Mouse (Mus musculus) right cerebral cortex, postnatal 10 days (tissue): ENCODE results near the gene Tm6sf2.
"Not testable (repeated sequence)": the region's sequence is repeated elsewhere in the genome, so short reads cannot be mapped to it uniquely, and the experiment has no call there.

Source experiments
- DNase-seq, 2 experiments: peaks; one replicate each; pipeline ENCODE4 v3.0.0; 2021; ENCODE audit warnings: low spot score in 2 of 2

Gene Tm6sf2

DNA sequence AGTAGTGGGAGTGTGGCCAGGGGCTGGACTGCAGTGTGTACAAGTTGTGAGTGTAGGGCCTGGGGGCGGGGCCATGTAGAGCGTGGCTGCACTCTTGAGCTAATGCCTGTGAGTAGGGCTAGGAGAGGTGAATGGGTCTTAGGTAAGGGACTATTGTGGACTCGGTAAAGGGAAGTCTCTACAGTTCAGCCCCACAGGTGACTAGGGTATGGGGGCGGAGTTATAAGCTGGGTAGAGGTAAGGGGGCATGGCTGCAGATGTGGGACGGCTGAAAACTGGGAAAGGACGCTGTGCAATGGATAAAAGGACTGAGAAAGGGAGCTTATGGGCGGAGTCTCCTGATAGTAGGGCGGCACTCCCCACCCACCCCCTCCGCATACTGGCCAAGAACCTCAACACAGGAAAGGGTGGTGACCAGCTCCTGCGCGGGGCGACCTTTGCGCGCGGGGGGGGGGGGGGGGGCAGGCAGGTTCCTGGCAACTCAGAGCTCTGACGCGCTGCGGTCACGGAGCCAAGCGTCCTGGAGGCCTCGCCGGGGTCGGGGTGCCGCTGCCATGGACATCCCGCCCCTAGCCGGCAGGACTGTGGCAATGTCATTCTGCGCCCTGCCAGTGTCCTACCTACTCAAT, at the start of gene Tm6sf2:
TSS of gene Tm6sf2 (plus strand) at position 484 of the 629 bp plus-strand sequence.
- DNase-seq: peak; percentile 67 to 70

DNA sequence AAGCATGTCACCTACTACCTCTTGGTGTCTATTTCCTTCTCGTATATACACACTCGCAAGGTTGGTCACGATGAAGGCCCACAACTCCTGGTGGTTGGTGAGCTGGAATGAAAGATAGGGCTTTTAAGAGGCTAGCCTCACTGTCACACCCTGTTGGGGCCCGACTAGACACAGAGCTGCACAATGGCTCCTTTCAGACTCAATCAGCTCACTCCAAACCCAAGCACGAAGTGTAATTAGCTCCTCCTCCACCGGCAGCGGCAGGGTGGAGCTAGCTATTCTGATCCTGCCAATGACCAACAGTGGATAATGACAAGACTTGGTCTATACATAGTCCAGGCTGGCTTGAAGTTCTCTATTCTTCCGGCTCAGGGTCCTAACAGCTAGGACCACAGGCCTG, 49.1 kb upstream of the Tm6sf2 start:
- no peak for DNase-seq

DNA sequence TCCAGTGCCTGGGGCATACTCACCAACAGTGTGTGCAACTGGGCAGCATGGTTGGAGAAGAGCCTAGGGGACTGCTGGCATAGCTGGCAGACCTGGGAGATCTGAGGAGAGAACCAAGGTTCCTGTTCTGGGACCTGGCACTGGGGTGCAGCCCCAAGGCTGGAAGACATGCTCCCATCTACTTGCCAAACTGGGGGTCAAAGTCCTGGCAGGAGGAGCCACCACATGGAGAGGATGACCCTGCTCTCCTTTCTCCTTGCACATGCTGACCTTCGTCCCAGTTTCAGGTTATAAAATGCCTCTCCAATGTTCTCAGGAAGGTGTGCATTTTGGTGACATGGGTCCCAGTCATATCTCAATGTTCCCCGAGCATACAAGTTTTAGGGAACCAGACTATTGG, 46.6 kb upstream of the Tm6sf2 start:
- DNase-seq: no peak

DNA sequence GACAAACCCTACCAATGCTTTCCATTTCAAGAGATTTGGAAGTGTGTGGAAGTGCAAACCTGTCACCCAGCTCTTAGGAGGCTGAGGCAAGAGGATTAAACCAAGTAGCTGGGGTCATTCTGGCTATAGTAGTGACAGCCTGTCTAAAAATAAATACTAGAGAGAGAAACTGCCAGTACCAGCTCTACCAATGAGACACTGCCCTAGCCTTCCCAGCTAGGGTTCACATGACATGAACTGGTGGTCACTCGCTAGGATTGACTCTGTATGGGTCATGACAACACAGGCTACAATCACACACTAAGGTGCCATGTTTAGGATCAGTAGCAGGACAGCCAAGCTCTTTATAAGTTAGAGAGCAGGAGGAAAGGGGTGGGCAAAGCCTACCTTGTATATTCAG, 42.5 kb upstream of the Tm6sf2 start:
- DNase-seq: no peak

DNA sequence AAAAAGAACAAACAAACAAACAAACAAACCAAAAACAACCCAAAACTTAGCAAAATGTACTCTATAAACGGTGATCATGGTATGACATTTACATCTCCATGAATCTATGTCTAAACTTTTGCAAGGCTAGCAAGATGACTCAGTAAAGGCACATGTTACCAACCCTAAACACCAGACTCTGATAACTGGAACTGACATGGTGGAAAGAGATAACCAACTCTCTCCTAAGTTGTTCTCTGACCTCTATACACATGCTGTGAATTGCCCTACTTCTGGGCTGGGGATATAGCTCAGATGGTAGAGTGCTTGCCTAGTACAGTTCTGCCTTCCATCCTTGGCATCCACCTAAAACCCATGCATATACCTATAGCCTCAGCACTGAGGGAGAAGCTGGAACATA, 34.7 kb upstream of the Tm6sf2 start:
- DNase-seq: no peak

DNA sequence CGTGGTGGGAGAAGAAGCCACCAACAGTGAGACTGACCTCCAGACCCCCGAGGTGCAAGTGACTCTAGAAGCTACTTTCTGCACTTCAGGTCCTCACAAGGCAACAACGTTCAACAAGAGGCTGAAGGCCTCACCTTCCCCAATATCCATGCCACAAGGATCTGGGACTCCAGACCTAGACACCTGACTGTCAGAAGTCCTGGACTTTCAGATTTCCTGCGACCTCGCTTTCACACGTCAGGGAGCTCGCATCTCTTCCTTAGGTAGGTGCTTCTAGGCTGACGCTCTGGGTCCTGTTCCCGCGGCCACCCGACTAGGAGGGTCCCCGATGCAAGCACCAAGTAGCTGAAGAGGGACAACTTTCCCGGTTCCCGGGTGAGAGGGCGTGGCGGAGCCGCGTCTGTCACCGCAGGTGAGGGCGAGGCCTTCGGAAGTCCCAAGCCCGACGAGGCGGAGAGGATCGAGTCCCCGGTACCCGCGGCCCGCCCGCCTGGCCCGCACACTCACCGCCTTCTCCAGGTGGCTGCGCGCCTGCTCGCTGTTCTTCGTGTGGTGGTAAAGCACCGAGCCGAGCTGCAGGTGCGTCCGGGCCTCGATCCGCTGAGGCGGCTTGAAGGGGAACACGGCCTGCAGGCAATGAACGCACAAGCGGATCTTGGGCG, 30.7 kb upstream of the Tm6sf2 start:
- DNase-seq: peak in 1 of 2 experiments; percentile 50

DNA sequence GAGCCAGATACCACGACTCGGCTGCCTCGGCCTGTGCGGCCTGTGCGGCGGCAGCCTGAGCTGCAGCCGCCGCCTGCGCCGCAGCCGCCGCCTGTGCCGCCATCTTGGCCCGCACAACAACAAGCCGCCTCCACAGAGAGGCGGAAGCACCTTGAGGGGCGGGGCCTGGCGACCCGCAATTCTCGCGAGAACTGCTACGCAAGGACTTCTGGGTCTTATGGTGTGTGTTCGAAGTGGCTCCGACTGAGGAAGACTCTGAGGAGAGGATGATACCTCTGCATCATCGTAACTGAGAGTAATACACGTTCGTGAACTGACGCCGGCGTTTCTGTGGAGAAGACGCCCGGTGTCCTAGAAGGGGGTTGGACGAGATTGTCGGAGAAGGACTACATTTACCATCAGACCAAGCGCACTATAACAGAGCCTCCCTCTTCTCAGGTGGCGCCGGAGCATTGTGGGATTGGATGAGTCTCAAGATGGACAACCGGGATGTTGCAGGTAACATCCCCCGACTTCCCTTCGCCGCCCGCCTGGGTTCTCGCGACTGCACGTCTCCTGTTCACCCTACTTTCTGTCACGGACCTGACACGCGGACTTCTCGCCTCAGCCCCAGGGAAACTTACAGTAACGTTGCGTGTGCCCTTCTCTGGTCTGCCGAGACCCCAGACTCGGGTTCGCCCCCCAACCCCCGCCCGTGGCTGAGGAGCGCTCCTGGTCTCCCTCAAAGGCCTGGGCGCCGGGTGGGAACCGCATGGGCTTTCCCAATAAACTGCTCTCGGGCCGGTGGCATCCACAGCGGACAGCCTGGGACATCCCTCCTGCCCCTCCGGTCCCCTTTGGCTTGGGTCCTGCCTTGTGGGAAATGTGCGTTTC, 29.9 kb upstream of the Tm6sf2 start, which contains the start of the genes Mau2 and Sugp1:
TSS of gene Mau2 (minus strand) at position 152 of the 873 bp plus-strand sequence.
TSS of gene Sugp1 (plus strand) at position 231 of the 873 bp plus-strand sequence.
- DNase-seq: peak; percentile 96 to 97

DNA sequence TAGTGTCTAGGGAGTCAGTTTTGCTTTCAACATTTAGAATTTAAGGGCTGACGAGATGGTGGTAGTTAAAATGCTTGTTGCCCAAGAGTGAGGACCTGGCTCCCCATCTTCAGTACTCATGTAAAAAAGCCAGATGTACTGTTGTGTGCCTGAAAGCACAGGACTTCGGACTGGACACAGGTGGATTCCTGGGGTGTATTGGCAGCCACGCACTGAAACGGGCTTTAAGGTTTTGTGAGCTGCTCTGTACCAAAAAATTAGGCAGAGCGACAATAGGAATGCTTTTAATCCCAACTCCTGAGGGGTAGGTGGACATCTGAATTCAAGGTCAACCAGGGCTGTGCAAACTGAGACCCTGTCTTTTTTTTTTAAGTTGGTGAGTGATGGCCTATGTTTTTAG, 28.7 kb upstream of the Tm6sf2 start:
- no peak for DNase-seq

DNA sequence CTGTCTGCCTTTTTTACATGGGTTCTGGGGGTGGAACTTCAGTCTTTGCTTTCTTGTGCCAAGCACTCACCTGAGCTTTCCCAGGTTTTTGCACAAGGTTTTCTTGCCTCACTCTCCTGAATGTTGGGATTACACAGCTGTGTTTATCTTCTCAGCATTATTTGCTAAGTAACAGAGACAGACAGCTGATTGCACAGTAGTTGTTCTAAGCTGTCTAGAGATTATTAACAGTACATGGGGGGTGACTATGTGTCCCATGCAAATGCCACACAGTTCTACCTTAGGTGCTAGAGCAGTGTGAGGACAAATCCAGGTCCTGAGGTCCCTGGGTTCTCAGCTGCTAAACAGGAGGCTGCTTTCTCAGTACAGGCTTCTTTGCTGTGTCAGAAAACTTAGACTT, 23.1 kb upstream of the Tm6sf2 start:
- no peak for DNase-seq

DNA sequence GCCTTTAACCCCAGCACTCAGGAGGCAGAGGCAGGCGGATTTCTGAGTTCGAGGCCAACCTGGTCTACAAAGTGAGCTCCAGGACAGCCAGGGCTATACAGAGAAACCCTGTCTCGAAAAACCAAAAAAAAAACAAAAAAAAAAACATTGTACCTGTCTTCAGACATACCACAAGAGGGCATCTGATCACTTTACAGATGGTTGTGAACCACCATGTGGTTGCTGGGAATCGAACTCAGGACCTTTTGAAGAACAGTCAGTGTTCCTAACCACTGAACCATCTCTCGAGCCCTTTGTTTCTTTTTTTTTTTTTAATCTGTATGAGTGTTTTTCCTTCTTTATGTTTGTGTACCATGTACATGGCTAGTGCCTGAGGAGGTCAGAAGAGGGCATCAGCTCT, 22.3 kb upstream of the Tm6sf2 start:
- DNase-seq: not testable (repeated sequence)

DNA sequence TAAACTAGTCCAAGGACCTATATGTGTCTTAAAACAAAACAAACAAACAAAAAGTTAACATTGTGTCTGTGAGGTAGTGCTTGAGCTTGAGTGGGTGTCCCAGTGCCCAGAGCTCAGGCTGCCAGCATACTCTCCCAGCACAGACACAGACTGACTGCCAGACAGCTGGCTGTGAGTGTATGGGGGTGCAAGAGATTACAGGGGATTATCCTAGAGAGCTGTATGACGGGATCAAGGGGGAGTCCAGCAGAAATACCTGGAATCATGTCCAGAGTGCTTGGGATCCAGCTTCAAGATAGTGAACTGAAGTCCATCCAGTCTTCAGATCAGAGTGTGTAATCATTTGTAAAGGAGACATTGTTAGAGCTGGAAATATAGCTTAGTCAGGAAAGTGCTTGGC, 15.0 kb upstream of the Tm6sf2 start:
- DNase-seq: no peak

DNA sequence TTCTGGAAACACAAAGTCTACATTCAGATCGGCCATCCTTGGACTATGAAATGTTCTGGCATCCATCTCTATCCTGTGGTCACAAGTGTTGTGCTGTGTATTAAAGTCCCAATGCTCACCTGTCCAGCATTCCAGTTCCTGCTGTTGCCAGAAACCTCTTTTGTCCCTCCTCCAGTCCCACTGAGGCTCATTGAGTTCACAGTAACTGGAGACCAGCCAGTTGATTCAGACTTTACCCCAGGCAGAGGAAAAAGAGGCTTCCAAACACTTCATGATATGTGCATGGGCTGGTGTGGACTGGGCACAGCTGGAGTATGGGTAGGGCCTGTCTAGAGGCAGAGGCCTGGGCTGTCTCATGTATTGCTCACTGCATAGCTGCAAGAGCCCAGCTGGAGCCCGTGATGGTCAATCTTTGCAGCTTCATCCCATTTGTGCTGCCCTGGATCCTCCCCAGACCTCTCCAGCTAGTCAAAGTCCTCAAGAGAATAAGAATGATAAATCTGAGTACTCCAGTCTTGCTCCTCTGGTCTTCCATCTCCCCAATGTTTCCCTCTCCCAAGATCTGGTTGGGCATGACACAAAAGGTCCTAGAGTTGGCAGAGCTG, 786 bp upstream of the Tm6sf2 start:
- no peak for DNase-seq

DNA sequence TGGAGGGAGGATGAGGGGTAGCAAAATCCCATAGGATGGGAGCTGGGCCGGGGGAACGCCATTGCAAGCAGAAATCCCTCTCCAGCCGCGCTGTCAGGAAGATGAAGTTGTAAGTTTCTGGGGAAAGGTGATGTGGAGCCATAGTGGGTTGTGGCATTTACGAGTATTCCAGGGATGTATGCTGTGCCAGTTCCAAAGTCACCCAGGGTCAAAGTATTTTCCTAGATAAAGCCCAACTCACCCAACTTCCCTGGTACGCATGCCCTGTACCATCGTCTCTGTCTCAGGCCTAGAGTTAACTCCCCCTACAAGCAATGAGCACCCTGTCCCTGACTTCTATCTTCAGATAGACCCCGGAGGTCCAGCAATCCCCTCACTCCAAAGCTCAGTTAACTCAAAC, 396 bp downstream of the Tm6sf2 start:
- DNase-seq: no peak

DNA sequence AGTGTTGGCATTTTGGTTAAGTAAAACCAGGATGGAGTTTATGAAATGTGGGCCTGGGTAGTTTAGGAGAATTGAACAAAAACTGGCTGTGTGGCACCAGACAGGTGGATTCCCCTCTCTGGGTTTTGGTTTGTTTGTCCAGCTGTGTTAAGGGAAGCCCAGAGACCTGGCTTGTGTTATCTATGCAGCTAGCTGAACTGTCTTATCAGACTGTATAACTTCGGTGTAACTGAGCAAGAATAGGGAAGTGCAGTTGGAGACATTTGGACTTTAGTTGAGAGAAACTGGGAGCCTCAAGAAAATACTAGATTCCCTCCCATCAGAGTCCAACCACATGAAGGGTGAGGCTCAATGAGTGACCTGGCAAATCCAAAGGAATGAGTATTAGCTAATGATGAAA, 958 bp downstream of the Tm6sf2 start:
- no peak for DNase-seq

DNA sequence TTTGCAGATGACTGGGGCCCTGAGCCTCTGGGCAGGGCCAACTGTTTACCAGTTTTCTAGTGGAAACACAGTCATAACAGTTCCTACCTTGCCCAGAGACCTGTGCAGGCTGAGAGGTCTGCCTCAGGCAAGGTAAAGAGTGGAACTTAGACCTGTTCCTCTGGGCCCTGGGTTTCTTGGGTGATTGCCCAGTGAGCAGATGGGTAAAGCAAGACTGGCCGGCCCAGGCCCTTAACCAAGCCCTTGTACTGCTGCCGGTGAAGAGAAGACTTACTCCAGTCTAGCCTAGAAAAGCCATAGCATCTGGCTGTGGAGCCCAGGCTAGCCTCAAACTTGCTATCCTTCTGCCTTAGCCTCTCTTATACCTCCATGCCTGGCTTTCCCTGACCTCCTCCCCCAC, 9.3 kb downstream of the Tm6sf2 start:
- DNase-seq: no peak

DNA sequence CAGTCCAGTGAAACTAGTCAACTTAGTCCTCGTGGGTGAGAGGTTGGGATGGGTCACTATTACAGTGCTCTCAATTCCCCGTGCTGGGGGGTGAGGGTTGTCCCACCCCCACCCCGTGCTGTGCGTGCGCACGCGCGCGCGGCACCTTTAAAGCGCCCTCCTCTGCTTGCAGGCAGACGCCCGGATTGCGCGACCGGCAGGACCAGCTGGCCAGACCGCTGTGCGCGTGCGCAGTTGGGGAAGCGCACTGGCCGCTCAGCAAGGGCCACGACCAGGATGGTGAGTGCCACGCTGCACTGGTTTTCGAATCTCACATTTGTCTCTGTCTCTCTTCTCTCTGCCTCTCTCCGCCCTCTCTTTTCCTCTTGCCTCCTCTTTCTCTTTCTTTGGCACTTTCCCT, 10.6 kb downstream of the Tm6sf2 start, which contains the start of gene Hapln4:
TSS of gene Hapln4 (plus strand) at position 173 of the 400 bp plus-strand sequence.
- DNase-seq: peak in 1 of 2 experiments; percentile 58

DNA sequence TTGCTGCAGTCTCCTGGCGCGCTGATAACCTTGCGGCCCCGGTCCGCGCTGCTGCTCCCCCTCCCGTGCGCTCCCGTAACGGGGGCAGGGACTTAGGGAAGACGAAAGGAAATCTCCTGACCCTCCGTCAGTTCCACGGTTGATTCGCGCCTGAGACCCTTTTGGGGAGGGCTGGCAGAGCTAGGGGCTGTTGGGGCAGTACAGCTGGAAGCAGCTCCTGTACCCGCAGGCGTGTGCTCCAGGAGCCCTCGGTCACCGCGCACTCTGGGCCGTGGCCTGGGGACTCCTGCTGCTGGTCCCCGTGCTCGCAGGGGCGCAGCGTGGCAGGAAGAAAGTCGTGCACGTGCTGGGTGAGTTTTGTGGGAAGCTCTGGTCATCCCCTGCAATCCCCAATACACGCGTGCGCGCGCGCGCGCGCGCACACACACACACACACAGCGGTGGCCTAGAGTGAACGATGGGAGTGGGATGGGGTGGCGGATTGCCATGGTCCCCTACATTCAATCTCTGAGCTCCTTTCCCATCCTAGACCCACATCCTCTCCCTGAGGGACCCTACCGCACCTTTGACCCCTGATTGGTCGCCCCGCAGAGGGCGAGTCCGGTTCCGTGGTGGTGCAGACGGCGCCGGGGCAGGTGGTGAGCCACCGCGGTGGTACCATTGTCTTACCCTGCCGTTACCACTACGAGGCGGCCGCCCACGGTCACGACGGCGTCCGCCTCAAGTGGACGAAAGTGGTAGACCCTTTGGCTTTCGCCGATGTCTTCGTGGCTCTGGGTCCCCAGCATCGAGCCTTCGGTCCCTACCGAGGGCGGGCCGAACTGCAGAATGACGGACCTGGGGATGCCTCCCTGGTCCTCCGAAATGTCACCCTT, 11.7 kb downstream of the Tm6sf2 start:
- peak in 1 of 2 experiments; percentile 43 for DNase-seq

DNA sequence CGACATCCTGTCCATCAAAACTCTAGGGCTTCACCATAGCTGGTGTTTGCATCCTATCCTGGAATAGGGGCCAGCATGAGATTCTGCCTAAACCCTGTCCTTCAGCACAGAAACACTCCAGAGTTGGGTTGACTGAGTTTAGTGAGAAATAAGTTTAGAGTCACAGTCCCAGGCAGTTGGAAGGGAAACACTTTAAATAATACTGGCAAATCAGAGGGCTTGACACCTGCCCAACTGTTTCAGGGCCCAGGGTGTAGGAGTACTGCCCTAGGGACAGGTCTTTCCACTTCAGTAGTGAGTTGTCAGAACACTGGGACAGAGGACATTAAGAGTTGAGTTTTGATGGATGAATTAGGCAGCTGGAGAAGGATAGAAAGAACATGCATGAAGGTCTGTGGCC, 13.4 kb downstream of the Tm6sf2 start:
- no peak for DNase-seq

DNA sequence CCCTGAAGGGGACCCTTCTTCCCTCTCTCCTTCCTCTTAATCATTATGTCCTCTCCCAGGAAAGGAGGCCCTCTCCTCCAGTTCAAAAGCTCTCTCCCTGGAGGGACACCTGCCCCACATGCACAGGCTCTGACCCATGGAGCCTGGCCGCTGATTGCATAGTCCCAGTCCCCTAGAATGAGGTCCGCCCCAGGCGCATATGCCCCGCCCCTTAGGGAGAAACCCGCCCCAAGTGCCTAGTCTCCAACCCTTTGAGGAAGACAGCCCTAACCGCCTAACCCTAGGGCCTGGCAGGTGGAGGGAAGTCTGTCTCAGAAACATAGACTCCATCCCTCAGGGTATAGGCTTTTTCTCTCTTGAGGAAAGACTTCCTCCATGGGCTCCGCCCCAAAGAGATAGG, 14.5 kb downstream of the Tm6sf2 start:
- no peak for DNase-seq

DNA sequence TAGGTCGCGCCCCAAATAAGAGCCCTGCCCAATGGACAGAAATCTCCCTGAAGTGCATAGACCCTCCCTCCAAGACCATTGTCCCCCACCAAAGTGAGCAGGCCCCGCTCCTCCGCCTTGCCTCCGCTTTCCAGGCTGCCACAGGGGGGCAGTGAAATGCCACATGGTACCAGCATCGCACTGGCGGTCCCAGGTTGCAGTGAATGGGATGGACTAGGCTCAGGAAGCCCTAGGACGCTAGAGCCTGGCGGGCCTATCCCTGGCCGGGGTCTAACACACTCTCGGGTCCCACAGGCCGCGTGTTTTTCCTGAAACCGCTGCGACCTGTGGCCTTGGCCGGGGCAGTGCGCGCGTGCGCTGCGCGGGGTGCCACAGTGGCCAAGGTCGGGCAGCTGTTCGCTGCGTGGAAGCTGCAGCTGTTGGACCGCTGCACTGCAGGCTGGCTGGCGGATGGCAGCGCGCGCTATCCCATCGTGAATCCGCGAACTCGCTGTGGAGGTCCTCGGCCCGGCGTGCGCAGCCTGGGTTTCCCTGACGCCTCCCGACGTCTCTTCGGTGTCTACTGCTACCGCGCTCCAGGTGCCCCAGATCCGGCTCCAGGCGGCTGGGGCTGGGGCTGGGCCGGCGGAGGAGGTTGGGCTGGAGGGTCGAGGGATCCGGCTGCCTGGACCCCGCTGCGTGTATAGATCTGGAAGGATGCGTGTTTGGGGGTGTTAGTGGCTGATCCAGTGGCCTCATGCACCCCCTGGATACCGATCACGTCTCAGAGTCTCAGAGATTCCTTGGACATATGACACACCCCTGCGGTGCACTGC, 15.3 kb downstream of the Tm6sf2 start:
- peak; percentile 81 for DNase-seq
